Mouse (Mus musculus): ENCODE results near the gene Gmfb. TPM values are rescaled to one million over a fixed set of nuclear protein-coding genes. Genes with fewer than 3 reads are reported as not detected.

Gmfb gene
- polyA plus RNA-seq, 1 experiment = 114 TPM

GRCm38 (mm10) chr14:46845706-46846105, 23.7 kb upstream of the Gmfb start:
- no peaks in the 10 kb centered on the region for H3K9me3 ChIP-seq (replicated peaks; ENCODE audit: control insufficient read depth, insufficient read depth, low read length, poor library complexity, severe bottlenecking)
- H3K4me3 ChIP-seq (ENCODE audit: low read depth, low read length) = no peak overlapping the region
- H3K4me1 ChIP-seq (ENCODE audit: control insufficient read depth, insufficient read depth, low read length) = no peaks in the 10 kb centered on the region
- TF ChIP-seq CTCF (IDR thresholded peaks at IDR 0.05; ENCODE audit: low read depth, low read length) (no peak), EP300 (IDR thresholded peaks at IDR 0.05; ENCODE audit: insufficient read depth, low read depth, low read length) (no peak), POLR2A (IDR thresholded peaks at IDR 0.05; ENCODE audit: insufficient read depth, low read length) (no peak)
- no peaks in the 10 kb centered on the region for H3K27me3 ChIP-seq (ENCODE audit: control insufficient read depth, insufficient read depth, low read length, poor library complexity, severe bottlenecking)
- no peak overlapping the region for H3K27ac ChIP-seq (ENCODE audit: insufficient read depth, low read length)
- no peak overlapping the region for H3K9ac ChIP-seq (ENCODE audit: low read depth, poor library complexity, severe bottlenecking)
- no peaks in the 10 kb centered on the region for H3K36me3 ChIP-seq (ENCODE audit: control insufficient read depth, insufficient read depth, low read length, poor library complexity, severe bottlenecking)

- no peak overlapping the region for H3K27ac ChIP-seq (ENCODE audit: insufficient read depth, low read length)
- no peak for TF ChIP-seq POLR2A (IDR thresholded peaks at IDR 0.05; ENCODE audit: insufficient read depth, low read length)
- no peak overlapping the region for H3K9ac ChIP-seq (ENCODE audit: low read depth, poor library complexity, severe bottlenecking)
Observed at GRCm38 (mm10) chr14:46839326-46839725, 17.3 kb upstream of the Gmfb start.

GRCm38 (mm10) chr14:46832354-46833272, 10.6 kb upstream of the Gmfb start:
- H3K27ac ChIP-seq (ENCODE audit: insufficient read depth, low read length) = no peak overlapping the region
- no peaks in the 10 kb centered on the region for H3K9me3 ChIP-seq (replicated peaks; ENCODE audit: control insufficient read depth, insufficient read depth, low read length, poor library complexity, severe bottlenecking)
- H3K36me3 ChIP-seq (ENCODE audit: control insufficient read depth, insufficient read depth, low read length, poor library complexity, severe bottlenecking) = no peaks in the 10 kb centered on the region
- peak overlapping the region; percentile 80 for H3K4me3 ChIP-seq (ENCODE audit: low read depth, low read length)
- H3K27me3 ChIP-seq (ENCODE audit: control insufficient read depth, insufficient read depth, low read length, poor library complexity, severe bottlenecking) = no peaks in the 10 kb centered on the region
- H3K9ac ChIP-seq (ENCODE audit: low read depth, poor library complexity, severe bottlenecking) = peak overlapping the region; percentile 64
- no peaks in the 10 kb centered on the region for H3K4me1 ChIP-seq (ENCODE audit: control insufficient read depth, insufficient read depth, low read length)
- TF ChIP-seq CTCF (IDR thresholded peaks at IDR 0.05; ENCODE audit: low read depth, low read length) (no peak), EP300 (IDR thresholded peaks at IDR 0.05; ENCODE audit: insufficient read depth, low read depth, low read length) (no peak), POLR2A (IDR thresholded peaks at IDR 0.05; ENCODE audit: insufficient read depth, low read length) (no peak)

More at GRCm38 (mm10) chr14:46839326-46839725, 17.3 kb upstream of the Gmfb start:
- no peaks in the 10 kb centered on the region for H3K36me3 ChIP-seq (ENCODE audit: control insufficient read depth, insufficient read depth, low read length, poor library complexity, severe bottlenecking)
- no peak overlapping the region for H3K4me3 ChIP-seq (ENCODE audit: low read depth, low read length)
- H3K9me3 ChIP-seq (replicated peaks; ENCODE audit: control insufficient read depth, insufficient read depth, low read length, poor library complexity, severe bottlenecking) = no peaks in the 10 kb centered on the region
- H3K4me1 ChIP-seq (ENCODE audit: control insufficient read depth, insufficient read depth, low read length) = no peaks in the 10 kb centered on the region
- no peaks in the 10 kb centered on the region for H3K27me3 ChIP-seq (ENCODE audit: control insufficient read depth, insufficient read depth, low read length, poor library complexity, severe bottlenecking)

- Histone ChIP-seq H3K9me3 (replicated peaks; ENCODE audit: control insufficient read depth, insufficient read depth, low read length, poor library complexity, severe bottlenecking) (no peaks in the 10 kb centered on the region), H3K36me3 (ENCODE audit: control insufficient read depth, insufficient read depth, low read length, poor library complexity, severe bottlenecking) (no peaks in the 10 kb centered on the region), H3K27ac (ENCODE audit: insufficient read depth, low read length) (no peak within 1 kb of the TSS), H3K4me1 (ENCODE audit: control insufficient read depth, insufficient read depth, low read length) (no peaks in the 10 kb centered on the region), H3K9ac (ENCODE audit: low read depth, poor library complexity, severe bottlenecking) (peak within 1 kb of the TSS; percentile 75), H3K27me3 (ENCODE audit: control insufficient read depth, insufficient read depth, low read length, poor library complexity, severe bottlenecking) (no peaks in the 10 kb centered on the region), H3K4me3 (ENCODE audit: low read depth, low read length) (peak within 1 kb of the TSS; percentile 80)
- TF ChIP-seq POLR2A (IDR thresholded peaks at IDR 0.05; ENCODE audit: insufficient read depth, low read length) (peak; percentile 39), EP300 (IDR thresholded peaks at IDR 0.05; ENCODE audit: insufficient read depth, low read depth, low read length) (no peak)
Observed at GRCm38 (mm10) chr14:46831837-46832333, 9.8 kb upstream of the Gmfb start, which contains the start of gene Cgrrf1. Gene Cgrrf1 (plus strand): TSS chr14:46832125.

GRCm38 (mm10) chr14:46831295-46831694, 9.3 kb upstream of the Gmfb start:
- H3K27me3 ChIP-seq (ENCODE audit: control insufficient read depth, insufficient read depth, low read length, poor library complexity, severe bottlenecking) = no peaks in the 10 kb centered on the region
- peak overlapping the region; percentile 80 for H3K4me3 ChIP-seq (ENCODE audit: low read depth, low read length)
- no peaks in the 10 kb centered on the region for H3K4me1 ChIP-seq (ENCODE audit: control insufficient read depth, insufficient read depth, low read length)
- no peaks in the 10 kb centered on the region for H3K36me3 ChIP-seq (ENCODE audit: control insufficient read depth, insufficient read depth, low read length, poor library complexity, severe bottlenecking)
- peak overlapping the region; percentile 75 for H3K9ac ChIP-seq (ENCODE audit: low read depth, poor library complexity, severe bottlenecking)
- no peaks in the 10 kb centered on the region for H3K9me3 ChIP-seq (replicated peaks; ENCODE audit: control insufficient read depth, insufficient read depth, low read length, poor library complexity, severe bottlenecking)
- TF ChIP-seq CTCF (IDR thresholded peaks at IDR 0.05; ENCODE audit: low read depth, low read length) (no peak), POLR2A (IDR thresholded peaks at IDR 0.05; ENCODE audit: insufficient read depth, low read length) (no peak)
- no peak overlapping the region for H3K27ac ChIP-seq (ENCODE audit: insufficient read depth, low read length)

- no peak overlapping the region for H3K4me3 ChIP-seq (ENCODE audit: low read depth, low read length)
- H3K27me3 ChIP-seq (ENCODE audit: control insufficient read depth, insufficient read depth, low read length, poor library complexity, severe bottlenecking) = no peaks in the 10 kb centered on the region
- H3K4me1 ChIP-seq (ENCODE audit: control insufficient read depth, insufficient read depth, low read length) = no peaks in the 10 kb centered on the region
- H3K27ac ChIP-seq (ENCODE audit: insufficient read depth, low read length) = no peak overlapping the region
- TF ChIP-seq EP300 (IDR thresholded peaks at IDR 0.05; ENCODE audit: insufficient read depth, low read depth, low read length) (no peak), CTCF (IDR thresholded peaks at IDR 0.05; ENCODE audit: low read depth, low read length) (no peak), POLR2A (IDR thresholded peaks at IDR 0.05; ENCODE audit: insufficient read depth, low read length) (no peak)
- no peaks in the 10 kb centered on the region for H3K36me3 ChIP-seq (ENCODE audit: control insufficient read depth, insufficient read depth, low read length, poor library complexity, severe bottlenecking)
- no peak overlapping the region for H3K9ac ChIP-seq (ENCODE audit: low read depth, poor library complexity, severe bottlenecking)
- no peaks in the 10 kb centered on the region for H3K9me3 ChIP-seq (replicated peaks; ENCODE audit: control insufficient read depth, insufficient read depth, low read length, poor library complexity, severe bottlenecking)
Observed at GRCm38 (mm10) chr14:46827430-46827829, 5.4 kb upstream of the Gmfb start.

All from ES-Bruce4 (cell line).